Mouse (Mus musculus): ENCODE results near the gene Zmpste24.
"Not testable (repeated sequence)": the region's sequence is repeated elsewhere in the genome, so short reads cannot be mapped to it uniquely, and the experiment has no call there.

Gene Zmpste24

GRCm38 (mm10) chr4:121097650-121098378 is at the start of gene Zmpste24:
Gene Zmpste24, minus strand, starts transcription at chr4:121098241.
- DNase-seq = peak; percentile 80

- no peak for DNase-seq
Measured at GRCm38 (mm10) chr4:121109126-121109525, 11.1 kb upstream of the Zmpste24 start, which contains the start of gene Tmco2. Gene Tmco2, minus strand, starts transcription at chr4:121109226.

GRCm38 (mm10) chr4:121103304-121103703 is 5.3 kb upstream of the Zmpste24 start:
- no peak for DNase-seq

DNA sequence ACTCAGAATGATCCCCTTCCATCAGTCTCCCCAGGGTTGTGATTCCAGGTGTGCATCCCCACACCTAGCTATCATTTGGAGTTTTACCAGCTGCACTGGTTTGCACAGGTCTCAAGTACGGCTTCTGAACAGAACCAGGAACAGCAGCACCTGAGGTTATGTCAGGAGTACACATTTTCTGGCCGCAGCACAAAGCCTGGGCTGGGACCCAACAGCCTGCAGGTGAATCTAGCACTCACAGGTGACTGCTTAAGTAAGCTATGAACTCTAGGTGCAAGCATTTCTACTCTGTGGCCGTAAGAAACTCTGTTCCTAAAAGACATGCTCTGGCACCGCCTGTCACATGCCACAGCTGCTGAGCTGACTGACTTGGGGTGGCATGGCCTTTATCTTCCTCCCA is 7.8 kb downstream of the Zmpste24 start:
- DNase-seq = no peak

GRCm38 (mm10) chr4:121088696-121089095 is 9.3 kb downstream of the Zmpste24 start:
- DNase-seq = no peak

DNA sequence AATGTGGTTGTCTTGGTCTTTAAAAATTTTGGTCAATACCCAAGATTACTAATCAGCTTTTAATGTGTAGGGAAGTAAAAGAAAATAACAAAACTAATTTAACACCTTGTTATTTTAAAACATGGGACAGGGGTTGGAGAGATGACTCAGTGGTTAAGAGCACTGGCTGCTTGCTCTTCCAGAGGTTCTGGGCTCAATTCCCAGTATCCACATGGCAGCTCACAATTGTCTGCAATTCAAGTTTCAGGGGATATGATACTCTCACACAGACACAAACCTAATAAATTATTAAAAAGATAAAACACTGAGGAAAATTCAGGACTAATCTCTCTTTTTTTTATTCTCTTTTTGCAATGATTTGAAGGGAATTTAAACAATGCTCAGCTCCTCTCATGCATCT is 13.5 kb downstream of the Zmpste24 start:
- no peak for DNase-seq

DNA sequence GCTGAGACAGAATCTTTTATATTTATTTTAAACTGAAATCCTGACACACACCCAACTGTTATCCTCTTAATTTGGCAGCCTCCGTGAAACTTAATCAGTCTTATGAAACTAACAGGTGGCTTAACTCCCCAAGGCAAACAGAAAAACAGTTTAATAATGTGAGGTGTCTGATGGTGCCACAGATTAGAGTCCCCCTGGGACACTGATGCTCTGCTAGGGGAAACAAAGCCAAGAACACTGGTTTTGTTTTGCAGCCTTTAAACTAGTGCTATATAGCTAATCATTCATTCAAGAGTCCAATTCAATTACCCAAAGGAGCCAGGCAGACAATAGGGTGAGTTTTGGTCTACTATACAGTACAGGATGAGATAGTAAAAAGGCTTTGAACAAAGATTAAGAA is 17.6 kb downstream of the Zmpste24 start:
- no peak for DNase-seq

DNA sequence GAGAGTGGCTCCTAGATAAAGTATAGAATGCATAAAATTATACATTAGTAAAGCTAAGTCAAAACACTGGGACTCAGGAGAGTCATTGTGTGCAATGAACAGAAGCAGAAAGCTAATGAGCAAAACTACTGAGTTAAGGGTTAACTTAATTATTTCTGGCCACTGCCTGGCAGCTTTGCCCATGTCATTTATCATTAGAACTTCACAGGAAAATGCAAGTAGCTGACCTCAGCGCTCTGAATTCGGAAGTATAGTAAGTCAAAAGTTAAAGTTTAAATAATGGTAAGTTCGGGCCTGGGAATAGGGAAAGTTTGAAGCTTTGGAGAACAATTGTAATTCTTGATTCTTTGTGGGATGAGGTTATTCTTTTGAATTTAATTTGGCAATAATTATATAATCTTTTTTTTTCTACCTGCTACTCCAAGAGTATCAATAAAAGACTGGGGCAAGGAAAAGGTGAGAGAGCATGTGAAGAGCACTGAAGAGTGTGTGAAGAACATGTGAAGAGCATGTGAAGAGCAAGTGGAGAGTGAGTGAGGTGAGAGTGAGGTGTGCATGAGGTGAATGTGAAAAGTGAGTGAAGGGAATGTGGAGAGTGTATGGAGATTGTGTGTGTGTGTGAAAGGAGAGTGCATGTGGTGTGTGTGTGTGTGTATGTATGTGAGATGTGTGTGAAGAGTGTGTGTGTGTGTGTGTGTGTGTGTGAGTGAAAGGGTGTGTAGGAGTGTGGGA is 20.0 kb downstream of the Zmpste24 start:
- DNase-seq = no peak

GRCm38 (mm10) chr4:121074250-121074649 is 23.8 kb downstream of the Zmpste24 start:
- DNase-seq = no peak

DNA sequence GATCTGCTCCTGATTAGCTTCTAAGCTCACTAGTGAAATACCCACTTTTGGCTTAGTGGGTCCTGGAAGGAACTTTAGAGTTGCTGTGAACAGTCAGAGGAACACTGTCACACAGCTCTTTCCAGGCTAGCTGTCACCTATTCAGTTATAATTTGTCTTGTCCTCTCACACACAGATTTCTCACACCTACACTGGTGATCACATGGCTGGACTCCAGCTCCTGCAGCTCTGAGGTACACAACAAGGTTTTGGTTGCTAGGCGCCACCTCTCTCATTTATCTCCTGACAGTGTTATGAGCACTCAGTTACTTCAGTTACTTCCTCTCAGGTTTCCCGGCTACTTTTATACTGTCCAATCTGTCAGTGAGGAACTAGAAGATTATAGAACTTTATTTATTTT is 32.7 kb downstream of the Zmpste24 start:
- DNase-seq = no peak

- DNase-seq = not testable (repeated sequence)
Measured at GRCm38 (mm10) chr4:121059218-121059617, 38.8 kb downstream of the Zmpste24 start.

DNA sequence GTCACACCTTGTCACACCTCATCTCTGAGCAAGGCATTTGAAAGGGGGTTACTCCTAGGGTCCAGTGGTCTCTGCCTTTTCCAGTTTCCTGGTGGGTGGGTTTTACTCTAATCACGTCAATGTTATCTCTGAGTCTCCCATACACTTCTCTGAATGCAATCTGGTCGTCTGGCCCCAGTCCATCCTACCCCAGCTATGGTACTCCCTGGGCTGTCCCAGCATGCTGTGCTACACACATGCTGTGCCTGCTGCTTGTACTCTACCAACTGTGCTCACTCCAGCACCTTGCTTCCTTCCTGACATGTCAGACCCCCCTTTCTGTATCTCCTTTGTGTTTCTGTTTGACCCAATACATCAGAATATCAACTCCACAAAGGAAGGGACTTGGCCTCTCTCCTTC is 41.0 kb downstream of the Zmpste24 start:
- DNase-seq = no peak

- DNase-seq = no peak
Measured at GRCm38 (mm10) chr4:121056342-121056741, 41.7 kb downstream of the Zmpste24 start.

DNA sequence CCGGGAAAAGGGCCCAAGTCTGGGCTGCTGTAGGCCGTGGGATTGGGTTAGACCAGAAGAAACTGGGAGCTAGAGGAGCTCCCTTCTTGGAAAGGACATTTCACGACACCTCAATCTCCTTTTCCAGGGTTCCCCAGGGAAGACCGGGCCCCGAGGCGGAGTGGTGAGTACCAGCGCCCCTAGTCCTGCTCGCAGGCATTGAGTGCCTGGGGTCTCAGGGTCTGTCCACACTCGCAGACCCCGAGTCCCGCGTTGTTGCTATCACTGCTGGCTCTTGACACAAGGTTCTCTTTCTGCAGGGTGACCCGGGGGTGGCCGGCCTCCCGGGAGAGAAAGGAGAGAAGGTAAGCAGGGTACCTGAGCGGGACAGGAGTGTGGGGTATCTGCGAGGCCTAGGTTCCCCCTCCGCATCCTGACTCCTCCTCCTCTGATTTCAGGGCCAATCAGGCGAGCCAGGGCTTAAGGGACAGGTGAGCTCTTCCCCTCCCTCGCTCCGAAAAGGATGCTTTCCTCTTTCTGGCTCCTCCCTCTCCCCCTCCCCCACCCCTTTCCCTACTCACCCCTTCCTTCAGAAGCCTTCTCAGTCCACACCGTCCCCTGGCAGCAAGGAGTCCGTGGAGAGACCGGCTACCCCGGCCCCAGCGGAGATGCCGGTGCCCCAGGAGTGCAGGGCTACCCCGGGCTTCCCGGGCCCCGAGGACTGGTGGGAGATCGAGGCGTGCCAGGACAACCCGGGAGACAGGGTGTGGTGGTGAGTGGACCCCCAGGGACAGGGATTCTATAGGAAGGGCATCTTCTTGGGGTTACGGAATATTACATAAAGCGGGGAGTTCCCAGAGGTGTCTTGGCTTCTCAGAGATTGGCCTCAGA is 45.4 kb downstream of the Zmpste24 start:
- peak; percentile 52 for DNase-seq

DNA sequence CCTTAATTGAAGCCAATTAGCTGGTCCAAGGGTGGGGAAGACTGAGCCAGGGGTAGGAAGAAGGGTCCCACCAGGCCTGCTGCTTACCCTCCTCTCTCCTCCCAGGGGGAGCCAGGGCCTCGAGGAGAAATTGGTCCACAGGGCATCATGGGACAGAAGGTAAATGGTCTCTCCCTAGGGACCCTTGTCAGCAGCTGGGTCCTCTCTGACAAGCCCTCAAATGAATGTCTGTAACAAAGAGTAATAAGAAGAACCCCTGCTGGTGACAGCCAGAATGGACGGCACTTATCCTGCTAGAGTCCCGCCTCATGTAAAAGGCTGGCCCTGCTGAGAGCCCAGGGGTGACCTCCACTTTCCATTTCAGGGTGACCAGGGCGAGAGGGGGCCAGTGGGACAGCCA is 46.2 kb downstream of the Zmpste24 start:
- no peak for DNase-seq

DNA sequence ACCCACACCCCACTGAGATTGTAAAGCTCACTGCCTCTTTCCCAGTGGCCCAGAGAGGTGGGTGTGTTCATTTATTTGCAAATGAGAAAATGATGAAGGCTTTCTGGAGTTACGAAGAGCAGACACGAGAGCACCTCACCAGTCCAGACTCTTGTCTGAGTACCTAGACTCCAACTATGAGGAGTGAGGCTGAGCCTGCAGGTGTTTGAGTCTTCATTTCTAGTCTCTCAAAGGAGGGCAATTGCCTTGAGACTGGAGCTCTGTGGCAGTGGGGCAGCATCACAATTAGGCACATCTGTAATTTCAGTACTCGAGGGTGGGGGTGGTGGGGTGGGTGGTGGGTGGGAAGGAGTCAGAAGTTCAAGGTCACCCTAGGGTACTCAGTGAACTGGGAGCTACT is 55.1 kb downstream of the Zmpste24 start:
- no peak for DNase-seq

DNA sequence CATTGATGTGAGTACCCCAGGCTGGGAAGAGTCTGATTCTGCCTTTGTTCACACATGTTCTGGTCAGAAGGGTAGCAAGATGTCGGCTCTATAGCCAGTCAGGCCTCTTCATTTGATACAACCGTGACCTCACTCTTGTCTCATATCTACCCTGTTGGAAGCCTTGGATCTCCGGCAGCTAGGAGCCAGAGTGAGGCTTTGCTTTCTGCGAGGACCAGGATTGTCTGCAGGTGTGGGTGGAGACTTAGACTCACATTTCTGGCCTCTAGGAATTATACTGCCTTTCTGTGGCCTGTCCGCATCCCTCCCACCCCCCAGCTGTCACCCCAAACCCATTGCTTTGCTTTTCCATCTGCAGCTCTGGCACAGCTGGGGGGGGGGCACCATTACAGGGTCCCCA is 55.6 kb downstream of the Zmpste24 start:
- DNase-seq = no peak

DNA sequence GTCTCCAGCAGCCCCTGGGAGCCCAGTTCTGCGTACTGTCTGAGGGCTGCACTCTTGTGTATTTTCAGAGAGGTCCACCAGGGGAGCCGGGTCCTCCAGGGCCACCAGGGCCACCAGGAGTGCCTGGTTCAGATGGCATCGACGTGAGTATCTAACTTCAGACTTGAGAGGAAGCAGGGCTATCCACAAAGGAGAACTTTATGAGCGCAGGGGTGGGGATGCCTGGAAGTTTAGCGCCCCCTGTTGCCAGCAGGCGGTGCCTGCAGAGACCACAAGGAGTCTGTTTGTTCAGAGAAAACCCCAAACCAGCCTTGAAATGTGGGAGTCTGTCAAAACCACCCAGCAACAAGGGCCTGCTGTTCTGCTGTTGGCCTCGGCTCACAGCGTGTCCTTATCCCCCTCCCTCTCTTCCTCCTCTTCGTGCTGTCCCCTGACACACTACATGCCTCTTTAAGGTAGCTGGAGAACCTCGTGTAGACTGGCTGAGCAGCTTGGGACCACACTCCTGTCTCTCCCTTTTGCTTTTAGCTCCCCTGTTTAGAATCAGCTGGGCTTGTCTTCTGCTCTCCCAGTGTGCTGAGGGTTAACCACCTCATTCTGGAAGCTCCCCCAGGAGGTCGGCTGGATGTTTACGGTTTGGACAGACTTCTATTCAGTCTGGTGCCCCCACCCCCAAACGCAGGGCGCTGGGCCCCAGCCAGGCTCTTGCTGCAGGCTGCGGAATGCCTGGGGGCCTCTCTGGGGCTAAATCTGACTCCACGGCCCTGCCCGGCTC is 57.0 kb downstream of the Zmpste24 start:
- peak; percentile 65 for DNase-seq

DNA sequence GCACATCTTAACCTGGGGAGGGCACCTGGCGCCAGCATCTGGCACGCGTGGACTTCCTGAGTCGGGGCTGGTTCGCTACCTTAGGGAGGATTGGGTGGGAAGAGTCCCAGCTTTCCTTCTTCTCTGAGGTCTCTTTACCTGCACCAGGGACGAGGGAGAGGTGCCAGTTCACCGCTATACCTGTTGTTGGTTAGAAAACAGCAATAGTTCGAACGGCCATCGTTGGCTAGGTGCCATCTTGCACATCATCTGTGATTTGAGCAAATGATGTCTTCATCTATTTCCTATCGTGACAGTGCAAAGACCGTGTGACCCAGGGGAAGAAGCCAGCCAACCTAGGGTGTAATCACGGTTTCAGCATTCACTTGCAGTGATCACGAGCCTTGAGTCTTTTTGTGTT is 57.7 kb downstream of the Zmpste24 start:
- no peak for DNase-seq

- DNase-seq = no peak
Measured at GRCm38 (mm10) chr4:121039331-121040115, 58.5 kb downstream of the Zmpste24 start, which contains the start of gene Col9a2. Gene Col9a2, plus strand, starts transcription at chr4:121039385.

DNA sequence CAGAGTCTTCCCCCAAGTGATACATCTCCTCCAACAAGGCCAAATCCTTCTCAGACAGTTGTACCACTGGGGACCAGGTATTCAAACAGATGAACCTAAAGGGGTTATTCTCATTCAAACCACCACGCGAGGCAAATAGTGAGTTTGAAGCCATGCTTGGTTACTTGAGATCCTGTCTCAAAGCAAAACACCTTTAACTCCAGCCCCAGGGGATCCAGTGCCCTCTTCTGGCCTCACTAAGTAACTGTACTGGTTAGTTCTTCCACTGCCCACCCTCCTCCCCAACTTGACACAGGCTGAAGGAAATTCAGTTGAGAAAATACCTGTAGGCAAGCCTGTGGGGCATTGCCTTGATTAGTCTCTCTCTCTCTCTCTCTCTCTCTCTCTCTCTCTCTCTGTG is 65.0 kb downstream of the Zmpste24 start:
- no peak for DNase-seq

- DNase-seq = no peak
Measured at GRCm38 (mm10) chr4:121031440-121031839, 66.6 kb downstream of the Zmpste24 start.

Data from cerebellum, adult 11 months (tissue).